Mouse (Mus musculus): ENCODE measurements around the gene Tgfbr1. TPM values are rescaled to one million over a fixed set of nuclear protein-coding genes. Genes with fewer than 3 reads are reported as not detected.

Tgfbr1 gene
- polyA plus RNA-seq, 2 experiments = 35.1 to 43.0 TPM

- no peak for ATAC-seq (ENCODE audit: low FRiP score, low read depth)
- Histone ChIP-seq H3K4me2 (replicated peaks; ENCODE audit: low read depth, low read length, severe bottlenecking) (no peak overlapping the region), H3K9me3 (ENCODE audit: control insufficient read depth, low read length) (no peaks in the 10 kb centered on the region), H3K9ac (ENCODE audit: low read depth, low read length, severe bottlenecking) (no peak overlapping the region), H3K4me1 (ENCODE audit: control insufficient read depth, insufficient read depth, low read length) (no peaks in the 10 kb centered on the region; the same call in 1 of the 2 replicates), H3K27me3 (ENCODE audit: control insufficient read depth, insufficient read depth, low read length) (no peaks in the 10 kb centered on the region), H3K36me3 (ENCODE audit: control insufficient read depth, insufficient read depth, low read length) (no peaks in the 10 kb centered on the region), H3K4me3 (replicated peaks; ENCODE audit: low read length) (no peak overlapping the region), H3K27ac (replicated peaks; ENCODE audit: low read depth, low read length) (no peak overlapping the region)
- no peak for TF ChIP-seq POLR2A (IDR thresholded peaks at IDR 0.05; ENCODE audit: borderline replicate concordance, extremely low read depth, insufficient read depth, insufficient read length)
- 39% methylated on average over 6 of the region's 6 CpGs for WGBS
- DNase-seq (ENCODE audit: low spot score) = no peak
These were observed 77.5 kb downstream of the Tgfbr1 start for GRCm38 (mm10) chr4:47430557-47430956.

DNA sequence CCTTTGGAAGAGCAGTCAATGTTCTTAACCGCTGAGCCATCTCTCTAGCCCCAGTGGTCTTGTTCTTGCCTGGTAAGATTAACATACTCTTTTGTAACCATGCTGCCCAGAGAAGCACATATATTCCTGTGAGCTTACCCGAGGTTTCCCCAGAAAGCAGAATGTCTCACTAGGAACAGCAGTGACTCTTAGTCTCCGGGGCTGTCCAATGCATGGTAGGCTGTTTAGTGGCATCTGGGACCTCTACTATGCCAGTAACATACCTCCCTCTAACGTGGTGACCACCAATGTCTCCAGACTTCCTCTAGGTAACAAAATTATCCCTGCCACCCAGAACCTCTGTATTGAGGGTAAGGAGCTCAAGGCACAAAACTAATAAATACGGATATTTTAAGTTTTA is 78.1 kb downstream of the Tgfbr1 start:
- 83% methylated on average over 5 of the region's 5 CpGs for WGBS
- H3K9me3 ChIP-seq (ENCODE audit: control insufficient read depth, low read length) = no peaks in the 10 kb centered on the region
- DNase-seq (ENCODE audit: low spot score) = no peak
- no peak overlapping the region for H3K9ac ChIP-seq (ENCODE audit: low read depth, low read length, severe bottlenecking)
- H3K27me3 ChIP-seq (ENCODE audit: control insufficient read depth, insufficient read depth, low read length) = no peaks in the 10 kb centered on the region
- no peak overlapping the region for H3K4me3 ChIP-seq (replicated peaks; ENCODE audit: low read length)
- no peak for ATAC-seq (ENCODE audit: low FRiP score, low read depth)
- peaks cover 4% of the 10 kb centered on the region; the same call in 1 of the 2 replicates for H3K4me1 ChIP-seq (ENCODE audit: control insufficient read depth, insufficient read depth, low read length)
- H3K27ac ChIP-seq (replicated peaks; ENCODE audit: low read depth, low read length) = no peak overlapping the region
- no peak for TF ChIP-seq POLR2A (IDR thresholded peaks at IDR 0.05; ENCODE audit: borderline replicate concordance, extremely low read depth, insufficient read depth, insufficient read length)
- H3K4me2 ChIP-seq (replicated peaks; ENCODE audit: low read depth, low read length, severe bottlenecking) = no peak overlapping the region
- H3K36me3 ChIP-seq (ENCODE audit: control insufficient read depth, insufficient read depth, low read length) = no peaks in the 10 kb centered on the region

- Histone ChIP-seq H3K4me1 (ENCODE audit: control insufficient read depth, insufficient read depth, low read length) (peaks cover 12% of the 10 kb centered on the region; the same call in 1 of the 2 replicates), H3K4me2 (replicated peaks; ENCODE audit: low read depth, low read length, severe bottlenecking) (no peak overlapping the region), H3K4me3 (replicated peaks; ENCODE audit: low read length) (no peak overlapping the region), H3K36me3 (ENCODE audit: control insufficient read depth, insufficient read depth, low read length) (no peaks in the 10 kb centered on the region), H3K9me3 (ENCODE audit: control insufficient read depth, low read length) (no peaks in the 10 kb centered on the region), H3K27ac (replicated peaks; ENCODE audit: low read depth, low read length) (no peak overlapping the region), H3K9ac (ENCODE audit: low read depth, low read length, severe bottlenecking) (no peak overlapping the region), H3K27me3 (ENCODE audit: control insufficient read depth, insufficient read depth, low read length) (no peaks in the 10 kb centered on the region)
- DNase-seq (ENCODE audit: low spot score) = no peak
- no peak for TF ChIP-seq POLR2A (IDR thresholded peaks at IDR 0.05; ENCODE audit: borderline replicate concordance, extremely low read depth, insufficient read depth, insufficient read length)
- no peak for ATAC-seq (ENCODE audit: low FRiP score, low read depth)
- WGBS = 91% methylated on average over 6 of the region's 7 CpGs
These were observed 79.7 kb downstream of the Tgfbr1 start for GRCm38 (mm10) chr4:47432766-47433165.

GRCm38 (mm10) chr4:47435131-47435530 is 82.1 kb downstream of the Tgfbr1 start:
- H3K9me3 ChIP-seq (ENCODE audit: control insufficient read depth, low read length) = no peaks in the 10 kb centered on the region
- no peak overlapping the region for H3K4me2 ChIP-seq (replicated peaks; ENCODE audit: low read depth, low read length, severe bottlenecking)
- no peak overlapping the region for H3K27ac ChIP-seq (replicated peaks; ENCODE audit: low read depth, low read length)
- no peaks in the 10 kb centered on the region for H3K27me3 ChIP-seq (ENCODE audit: control insufficient read depth, insufficient read depth, low read length)
- WGBS = 69% methylated on average over 12 of the region's 12 CpGs
- H3K36me3 ChIP-seq (ENCODE audit: control insufficient read depth, insufficient read depth, low read length) = no peaks in the 10 kb centered on the region
- ATAC-seq (ENCODE audit: low FRiP score, low read depth) = no peak
- no peak for TF ChIP-seq POLR2A (IDR thresholded peaks at IDR 0.05; ENCODE audit: borderline replicate concordance, extremely low read depth, insufficient read depth, insufficient read length)
- no peak overlapping the region for H3K4me3 ChIP-seq (replicated peaks; ENCODE audit: low read length)
- DNase-seq (ENCODE audit: low spot score) = no peak
- peaks cover 12% of the 10 kb centered on the region; the same call in 1 of the 2 replicates for H3K4me1 ChIP-seq (ENCODE audit: control insufficient read depth, insufficient read depth, low read length)
- H3K9ac ChIP-seq (ENCODE audit: low read depth, low read length, severe bottlenecking) = no peak overlapping the region

GRCm38 (mm10) chr4:47435566-47436360 is 82.7 kb downstream of the Tgfbr1 start:
- Histone ChIP-seq H3K27me3 (ENCODE audit: control insufficient read depth, insufficient read depth, low read length) (no peaks in the 10 kb centered on the region), H3K9me3 (ENCODE audit: control insufficient read depth, low read length) (no peaks in the 10 kb centered on the region), H3K36me3 (ENCODE audit: control insufficient read depth, insufficient read depth, low read length) (no peaks in the 10 kb centered on the region), H3K4me2 (replicated peaks; ENCODE audit: low read depth, low read length, severe bottlenecking) (peak overlapping the region; percentile 16; the same call in 1 of the 2 replicates), H3K9ac (ENCODE audit: low read depth, low read length, severe bottlenecking) (no peak overlapping the region), H3K4me3 (replicated peaks; ENCODE audit: low read length) (no peak overlapping the region), H3K4me1 (ENCODE audit: control insufficient read depth, insufficient read depth, low read length) (peaks cover 12% of the 10 kb centered on the region; the same call in 1 of the 2 replicates), H3K27ac (replicated peaks; ENCODE audit: low read depth, low read length) (no peak overlapping the region)
- ATAC-seq (ENCODE audit: low FRiP score, low read depth) = no peak
- DNase-seq (ENCODE audit: low spot score) = no peak
- WGBS = 41% methylated on average over 28 of the region's 28 CpGs
- no peak for TF ChIP-seq POLR2A (IDR thresholded peaks at IDR 0.05; ENCODE audit: borderline replicate concordance, extremely low read depth, insufficient read depth, insufficient read length)

Data from limb, embryonic 14.5 days (tissue).